Mouse (Mus musculus): ENCODE results near the gene Arl1. TPM values are rescaled to one million over a fixed set of nuclear protein-coding genes. Genes with fewer than 3 reads are reported as not detected.

Gene Arl1
- polyA plus RNA-seq, 1 experiment from 2014 or later, result 210 TPM

Other genes with a start within 250 kb of the Arl1 start
- 39.6 and 41.4 TPM in 2 replicates for gene Chpt1, start 226.8 kb upstream of the Arl1 start, polyA plus RNA-seq (2015; fragmentation: Nextera tagmentation; extraction: Ambion mirVana)
- 46.6 and 56.5 TPM in 2 replicates for gene Mybpc1, start 125.7 kb upstream of the Arl1 start, polyA plus RNA-seq (2015; fragmentation: Nextera tagmentation; extraction: Ambion mirVana)
- 0.18 and 0.20 TPM in 2 replicates for gene Spic, start 45.8 kb upstream of the Arl1 start, polyA plus RNA-seq (2015; fragmentation: Nextera tagmentation; extraction: Ambion mirVana)
- gene Utp20, start 95.9 kb downstream of the Arl1 start, polyA plus RNA-seq (2015; fragmentation: Nextera tagmentation; extraction: Ambion mirVana), result 13.1 and 14.4 TPM in 2 replicates
- 1.4 and 1.7 TPM in 2 replicates for gene Slc5a8, start 155.1 kb downstream of the Arl1 start, polyA plus RNA-seq (2015; fragmentation: Nextera tagmentation; extraction: Ambion mirVana)